ENCODE assay signal across 8 mouse cellular contexts in the genomic region with DNA sequence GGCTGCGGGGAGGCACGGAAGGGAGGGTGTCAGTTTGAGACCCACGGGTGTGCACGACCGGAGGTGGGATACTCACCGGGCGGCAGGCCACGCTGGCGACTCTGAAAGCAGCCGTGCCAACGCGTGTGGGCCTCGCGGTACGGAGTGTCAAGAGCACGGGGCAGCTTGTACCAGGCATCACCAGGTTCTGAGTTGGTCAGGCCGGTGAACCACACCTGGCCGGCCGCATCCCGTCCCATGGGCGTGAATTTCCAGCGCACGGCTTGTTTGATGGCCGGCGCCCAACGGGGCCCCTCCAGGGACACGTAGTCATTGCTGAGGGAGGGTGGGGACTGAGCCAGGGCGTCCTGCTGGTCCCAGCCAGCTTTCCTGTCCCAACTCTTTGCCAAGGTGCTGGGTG. TPM values are rescaled to one million over a fixed set of nuclear protein-coding genes. Genes with fewer than 3 reads are reported as not detected.
DNase-seq lines count a peak whose midpoint lies in the region; ATAC-seq lines count a peak whose summit lies in the region.

No protein-coding gene starts in this region.

- no peak overlapping the region for H3K27ac ChIP-seq in embryonic facial prominence, embryonic 10.5 days (replicated peaks)
- no peak overlapping the region for H3K27ac ChIP-seq in hindbrain, embryonic 12.5 days
- H3K27ac ChIP-seq in macrophage: peak overlapping the region; percentile 36

- peak overlapping the region; percentile 56 for H3K4me2 ChIP-seq in hindbrain, embryonic 12.5 days (replicated peaks)

- H3K4me3 ChIP-seq in embryonic facial prominence, embryonic 10.5 days: peak overlapping the region; percentile 54
- peak overlapping the region; percentile 29 for H3K4me3 ChIP-seq in hindbrain, embryonic 12.5 days
- H3K4me3 ChIP-seq in macrophage (ENCODE audit: inconsistent target): no peak overlapping the region

- peaks cover 70% of the 10 kb centered on the region for H3K36me3 ChIP-seq in embryonic facial prominence, embryonic 10.5 days (replicated peaks)
- peaks cover 36% of the 10 kb centered on the region for H3K36me3 ChIP-seq in hindbrain, embryonic 12.5 days
- H3K36me3 ChIP-seq in macrophage (ENCODE audit: inconsistent target): peaks cover 63% of the 10 kb centered on the region

- 13% methylated on average over 28 of the region's 28 CpGs for WGBS in embryonic facial prominence, embryonic 10.5 days
- 7% methylated on average over 28 of the region's 28 CpGs for whole genome bisulfite sequencing in hindbrain, embryonic 12.5 days
- WGBS in macrophage (ENCODE audit: missing documents): 90% methylated on average over 25 of the region's 28 CpGs

- no peak for ATAC-seq in hindbrain, embryonic 12.5 days (ENCODE audit: low FRiP score)

- H3K9ac ChIP-seq in hindbrain, embryonic 12.5 days: peak overlapping the region; percentile 10

- peak; percentile 76 for DNase-seq in adrenal gland, postnatal 10 days
- no peak for DNase-seq in adrenal gland, postnatal 4 days (ENCODE audit: low spot score in 2 of 2)
- DNase-seq in embryonic facial prominence, embryonic 10.5 days (ENCODE audit: low spot score): no peak
- no peak for DNase-seq in embryo, embryonic 9.5 days (ENCODE audit: extremely low spot score)
- no peak for DNase-seq in embryo, embryonic 10.5 days (ENCODE audit: low spot score)
- no peak for DNase-seq in right cerebral cortex, adult 18-20 months

- no peaks in the 10 kb centered on the region for H3K9me3 ChIP-seq in embryonic facial prominence, embryonic 10.5 days
- H3K9me3 ChIP-seq in hindbrain, embryonic 12.5 days (replicated peaks): no peaks in the 10 kb centered on the region

- peaks cover 41% of the 10 kb centered on the region for H3K79me2 ChIP-seq in macrophage (ENCODE audit: inconsistent target)

- H3K27me3 ChIP-seq in embryonic facial prominence, embryonic 10.5 days (replicated peaks; ENCODE audit: low read depth, poor library complexity, severe bottlenecking): peaks cover 48% of the 10 kb centered on the region
- peaks cover 37% of the 10 kb centered on the region for H3K27me3 ChIP-seq in hindbrain, embryonic 12.5 days

- H3K4me1 ChIP-seq in embryonic facial prominence, embryonic 10.5 days: peaks cover 76% of the 10 kb centered on the region
- peaks cover 51% of the 10 kb centered on the region for H3K4me1 ChIP-seq in hindbrain, embryonic 12.5 days

RNA-seq across cellular contexts. Expression of gene 4930404N11Rik, which starts 0.9 kb away (rescaled TPM):
- total RNA-seq in adrenal gland, postnatal 10 days (2021): 1 to 10 TPM; 1.1 to 2.3 TPM
- total RNA-seq in adrenal gland, postnatal 4 days (2021): 1 to 10 TPM; 6.3 to 8.2 TPM
- 0.47 and 0.76 TPM in 2 replicates for polyA plus RNA-seq in embryonic facial prominence, embryonic 10.5 days (2016; fragmentation: Nextera tagmentation; extraction: Ambion mirVana)
- 0.52 and 0.88 TPM in 2 replicates for polyA plus RNA-seq in hindbrain, embryonic 12.5 days (2016; fragmentation: Nextera tagmentation; extraction: Ambion mirVana)
- 1 to 10 TPM; 1.9 to 6.8 (median 4.2) TPM for total RNA-seq in macrophage (2018; cell fraction: chromatin; rRNA removed)
- 1 to 10 TPM; 1.3 to 7.7 (median 3.5) TPM for total RNA-seq in macrophage (2018; cell fraction: cytosol; rRNA removed)
- total RNA-seq in macrophage (2018; cell fraction: nucleus; rRNA removed): 10 to 100 TPM in 3 of 26 experiments, 1 to 10 TPM in 23; 1.6 to 12.0 (median 5.1) TPM
- 1.5 to 9.8 TPM (median 2.5 TPM) in 3 replicates for polyA plus RNA-seq in macrophage (2018)

RNA-seq across cellular contexts. Expression of gene Mfsd12, which starts 7.4 kb away (rescaled TPM):
- total RNA-seq in adrenal gland, postnatal 10 days (2021): 10 to 100 TPM; 17.8 to 22.8 TPM
- total RNA-seq in adrenal gland, postnatal 4 days (2021): 10 to 100 TPM; 21.2 to 22.0 TPM
- 7.8 and 8.3 TPM in 2 replicates for polyA plus RNA-seq in embryonic facial prominence, embryonic 10.5 days (2016; fragmentation: Nextera tagmentation; extraction: Ambion mirVana)
- 11.4 and 12.9 TPM in 2 replicates for polyA plus RNA-seq in hindbrain, embryonic 12.5 days (2016; fragmentation: Nextera tagmentation; extraction: Ambion mirVana)
- total RNA-seq in macrophage (2018; cell fraction: chromatin; rRNA removed): 100 to 1,000 TPM in 19 of 26 experiments, 10 to 100 TPM in 7; 51.6 to 394 (median 199) TPM
- total RNA-seq in macrophage (2018; cell fraction: cytosol; rRNA removed): 100 to 1,000 TPM; 134 to 406 (median 278) TPM
- 100 to 1,000 TPM; 143 to 724 (median 423) TPM for total RNA-seq in macrophage (2018; cell fraction: nucleus; rRNA removed)
- 129 to 266 TPM (median 167 TPM) in 3 replicates for polyA plus RNA-seq in macrophage (2018)

RNA-seq across cellular contexts. Expression of gene Fzr1, which starts 13.7 kb away (rescaled TPM):
- total RNA-seq in adrenal gland, postnatal 10 days (2021): 10 to 100 TPM; 42.1 to 51.7 TPM
- total RNA-seq in adrenal gland, postnatal 4 days (2021): 10 to 100 TPM; 69.1 to 70.7 TPM
- 134 and 142 TPM in 2 replicates for polyA plus RNA-seq in embryonic facial prominence, embryonic 10.5 days (2016; fragmentation: Nextera tagmentation; extraction: Ambion mirVana)
- 132 and 134 TPM in 2 replicates for polyA plus RNA-seq in hindbrain, embryonic 12.5 days (2016; fragmentation: Nextera tagmentation; extraction: Ambion mirVana)
- total RNA-seq in macrophage (2018; cell fraction: chromatin; rRNA removed): 10 to 100 TPM; 37.1 to 93.5 (median 67.0) TPM
- 10 to 100 TPM; 14.6 to 29.0 (median 20.0) TPM for total RNA-seq in macrophage (2018; cell fraction: cytosol; rRNA removed)
- 10 to 100 TPM; 20.2 to 46.0 (median 34.3) TPM for total RNA-seq in macrophage (2018; cell fraction: nucleus; rRNA removed)
- 12.9 to 17.0 TPM (median 15.3 TPM) in 3 replicates for polyA plus RNA-seq in macrophage (2018)

RNA-seq across cellular contexts. Expression of gene Hmg20b, which starts 14.4 kb away (rescaled TPM):
- total RNA-seq in adrenal gland, postnatal 10 days (2021): 10 to 100 TPM; 81.2 to 97.5 TPM
- total RNA-seq in adrenal gland, postnatal 4 days (2021): 100 to 1,000 TPM; 107 to 108 TPM
- 114 and 122 TPM in 2 replicates for polyA plus RNA-seq in embryonic facial prominence, embryonic 10.5 days (2016; fragmentation: Nextera tagmentation; extraction: Ambion mirVana)
- polyA plus RNA-seq in hindbrain, embryonic 12.5 days (2016; fragmentation: Nextera tagmentation; extraction: Ambion mirVana): 92.0 and 93.4 TPM in 2 replicates
- 100 to 1,000 TPM; 159 to 417 (median 247) TPM for total RNA-seq in macrophage (2018; cell fraction: chromatin; rRNA removed)
- 10 to 100 TPM; 33.6 to 65.0 (median 46.9) TPM for total RNA-seq in macrophage (2018; cell fraction: cytosol; rRNA removed)
- total RNA-seq in macrophage (2018; cell fraction: nucleus; rRNA removed): 100 to 1,000 TPM; 137 to 418 (median 259) TPM
- 33.1 to 54.6 TPM (median 42.5 TPM) in 3 replicates for polyA plus RNA-seq in macrophage (2018)

RNA-seq across cellular contexts. Expression of gene Dohh, which starts 19.6 kb away (rescaled TPM):
- 10 to 100 TPM; 52.8 to 54.2 TPM for total RNA-seq in adrenal gland, postnatal 10 days (2021)
- 10 to 100 TPM; 49.4 to 49.7 TPM for total RNA-seq in adrenal gland, postnatal 4 days (2021)
- 105 and 109 TPM in 2 replicates for polyA plus RNA-seq in embryonic facial prominence, embryonic 10.5 days (2016; fragmentation: Nextera tagmentation; extraction: Ambion mirVana)
- 62.7 and 67.5 TPM in 2 replicates for polyA plus RNA-seq in hindbrain, embryonic 12.5 days (2016; fragmentation: Nextera tagmentation; extraction: Ambion mirVana)
- total RNA-seq in macrophage (2018; cell fraction: chromatin; rRNA removed): 10 to 100 TPM in 20 of 26 experiments, 1 to 10 TPM in 6; 5.0 to 26.5 (median 14.1) TPM
- 10 to 100 TPM; 21.6 to 41.1 (median 29.6) TPM for total RNA-seq in macrophage (2018; cell fraction: cytosol; rRNA removed)
- total RNA-seq in macrophage (2018; cell fraction: nucleus; rRNA removed): 10 to 100 TPM in 24 of 26 experiments, 1 to 10 TPM in 2; 9.0 to 30.8 (median 16.6) TPM
- polyA plus RNA-seq in macrophage (2018): 21.0 to 48.1 TPM (median 32.0 TPM) in 3 replicates
